Mouse (Mus musculus) left cerebral cortex, postnatal 25 days (tissue): ENCODE measurements around the gene Gm13090. TPM values are rescaled to one million over a fixed set of nuclear protein-coding genes. Genes with fewer than 3 reads are reported as not detected.

Experiments used
- DNase-seq, 2 experiments: peaks; one replicate each; pipeline ENCODE4 v3.0.0; 2022; ENCODE audit warnings: low spot score in 2 of 2, mixed read lengths in 1 of 2
- intact Hi-C: fragments of 180-260 bp; cut with DNase I; formaldehyde crosslinking; loops from one replicate; pipeline ENCODE4 v1.15.1; 2025
- total RNA-seq, 2 experiments: library from RNA; stranded (reverse); gene quantifications; 2 replicates each; pipeline ENCODE4 v1.2.3; 2021

Gm13090 gene
- total RNA-seq, 2 experiments from 2014 or later: not detected

GRCm38 (mm10) chr4:151130756-151131490, 41.6 kb downstream of the Gm13090 start:
- DNase-seq: no peak
- intact Hi-C loops: no loop called here

- intact Hi-C loops: no loop called here
Measured at GRCm38 (mm10) chr4:151132493-151132892, 43.1 kb downstream of the Gm13090 start.

GRCm38 (mm10) chr4:151133760-151134159, 44.4 kb downstream of the Gm13090 start:
- no peak for DNase-seq
- intact Hi-C loops: no loop called here

More at GRCm38 (mm10) chr4:151132493-151132892, 43.1 kb downstream of the Gm13090 start:
- no peak for DNase-seq

GRCm38 (mm10) chr4:151135491-151135890, 46.1 kb downstream of the Gm13090 start:
- intact Hi-C loops: no loop called here
- no peak for DNase-seq

- DNase-seq: no peak
- intact Hi-C loops: no loop called here
Measured at GRCm38 (mm10) chr4:151137701-151138100, 48.3 kb downstream of the Gm13090 start.

- DNase-seq: peak in 1 of 2 experiments; percentile 47
- intact Hi-C loops: no loop called here
Measured at GRCm38 (mm10) chr4:151138135-151138534, 48.8 kb downstream of the Gm13090 start.

GRCm38 (mm10) chr4:151138586-151138985, 49.2 kb downstream of the Gm13090 start:
- intact Hi-C loops: no loop called here
- no peak for DNase-seq

GRCm38 (mm10) chr4:151139053-151139840, 49.9 kb downstream of the Gm13090 start:
- intact Hi-C loops: loop anchor here (1.0 kb wide), 1 partner anchor 66 kb away; no protein-coding TSS in a partner anchor
- DNase-seq: peak; percentile 87 to 89

GRCm38 (mm10) chr4:151140368-151140982, 51.1 kb downstream of the Gm13090 start:
- peak; percentile 93 to 97 for DNase-seq
- intact Hi-C loops: no loop called here

Other genes with a start within 250 kb of the Gm13090 start
- gene Errfi1, start 235.7 kb upstream of the Gm13090 start, total RNA-seq: 10 to 100 TPM; 26.2 to 28.4 TPM
- 100 to 1,000 TPM; 176 to 201 TPM for gene Park7, start 175.1 kb upstream of the Gm13090 start, total RNA-seq
- under 1 TPM; 0.76 TPM for gene Tnfrsf9, start 175.0 kb upstream of the Gm13090 start, total RNA-seq
- not detected for gene Uts2, start 92.5 kb upstream of the Gm13090 start, total RNA-seq
- 10 to 100 TPM; 19.0 to 29.8 TPM for gene Per3, start 44.9 kb upstream of the Gm13090 start, total RNA-seq
- gene Vamp3, start 31.6 kb upstream of the Gm13090 start, total RNA-seq: 10 to 100 TPM; 31.9 to 34.7 TPM